Mouse (Mus musculus) left cerebral cortex, adult 8-10 months (tissue): ENCODE results near the gene Dcaf5. TPM values are rescaled to one million over a fixed set of nuclear protein-coding genes. Genes with fewer than 3 reads are reported as not detected.
"Not testable (repeated sequence)": the region's sequence is repeated elsewhere in the genome, so short reads cannot be mapped to it uniquely, and the experiment has no call there.

Experiments
- DNase-seq, 2 experiments: peaks; one replicate each; pipeline ENCODE4 v3.0.0; 2022; ENCODE audit warnings: low spot score in 2 of 2
- total RNA-seq, 4 experiments: library from RNA; stranded (reverse); gene quantifications; 2 replicates each; pipeline ENCODE4 v1.2.4; 2022

The Dcaf5 gene
- 10 to 100 TPM; 70.0 to 76.7 (median 73.6) TPM for total RNA-seq

- DNase-seq: peak; percentile 52 to 77
These were observed at the start of gene Dcaf5 for GRCm38 (mm10) chr12:80436336-80436976. Dcaf5 (minus strand) TSS chr12:80436601.

- DNase-seq: no peak
These were observed 47.0 kb upstream of the Dcaf5 start for GRCm38 (mm10) chr12:80483397-80483796.

GRCm38 (mm10) chr12:80479986-80480385 lies 43.6 kb upstream of the Dcaf5 start:
- no peak for DNase-seq

GRCm38 (mm10) chr12:80473731-80474130 lies 37.3 kb upstream of the Dcaf5 start:
- no peak for DNase-seq

- no peak for DNase-seq
These were observed 35.5 kb upstream of the Dcaf5 start for GRCm38 (mm10) chr12:80471926-80472325.

- DNase-seq: no peak
These were observed 33.8 kb upstream of the Dcaf5 start for GRCm38 (mm10) chr12:80470206-80470605.

GRCm38 (mm10) chr12:80463666-80464269 lies 27.4 kb upstream of the Dcaf5 start:
- DNase-seq: no peak

GRCm38 (mm10) chr12:80462942-80463651 lies 26.7 kb upstream of the Dcaf5 start, which contains the start of gene Exd2:
Exd2 (plus strand) TSS chr12:80463095.
- peak; percentile 78 to 90 for DNase-seq

GRCm38 (mm10) chr12:80462292-80462896 lies 26.0 kb upstream of the Dcaf5 start:
- not testable (repeated sequence) for DNase-seq

GRCm38 (mm10) chr12:80458033-80458432 lies 21.6 kb upstream of the Dcaf5 start:
- no peak for DNase-seq

GRCm38 (mm10) chr12:80453506-80453905 lies 17.1 kb upstream of the Dcaf5 start:
- no peak for DNase-seq

- no peak for DNase-seq
These were observed 8.2 kb upstream of the Dcaf5 start for GRCm38 (mm10) chr12:80444525-80445109.

GRCm38 (mm10) chr12:80440957-80441356 lies 4.6 kb upstream of the Dcaf5 start:
- DNase-seq: no peak

GRCm38 (mm10) chr12:80437051-80437675 lies 762 bp upstream of the Dcaf5 start:
- DNase-seq: no peak

GRCm38 (mm10) chr12:80435887-80436286 lies 514 bp downstream of the Dcaf5 start:
- no peak for DNase-seq

GRCm38 (mm10) chr12:80434961-80435691 lies 1.3 kb downstream of the Dcaf5 start:
- DNase-seq: peak; percentile 50 to 66

- peak in 1 of 2 experiments; percentile 14 for DNase-seq
These were observed 1.8 kb downstream of the Dcaf5 start for GRCm38 (mm10) chr12:80434601-80434960.

- DNase-seq: no peak
These were observed 3.1 kb downstream of the Dcaf5 start for GRCm38 (mm10) chr12:80433266-80433665.

GRCm38 (mm10) chr12:80427683-80428082 lies 8.7 kb downstream of the Dcaf5 start:
- DNase-seq: no peak

- no peak for DNase-seq
These were observed 21.3 kb downstream of the Dcaf5 start for GRCm38 (mm10) chr12:80415100-80415499.

- no peak for DNase-seq
These were observed 25.5 kb downstream of the Dcaf5 start for GRCm38 (mm10) chr12:80410855-80411254.
